Mouse (Mus musculus): ENCODE measurements at regions not wholly inside any gene's neighbourhood (a gene's known extent, or its start where the extent isn't known, plus 50 kb on each side); places are given as distances from the start of the nearest gene placed in this dataset.
A peak's percentile ranks its signal among the peaks of the same experiment; 100 is the strongest.

GRCm38 (mm10) chr11:43952151-43952550 lies 51.1 kb upstream of the Adra1b start:
- intact Hi-C loops (cut with DNase I; ENCODE audit: low total_unique reads) = no loop called here
- DNase-seq = no peak

- DNase-seq = peak; percentile 3
- intact Hi-C loops (cut with DNase I; ENCODE audit: low total_unique reads) = no loop called here
These were observed 57.4 kb upstream of the Adra1b start for GRCm38 (mm10) chr11:43958241-43958975.

- no peak for DNase-seq
- intact Hi-C loops (cut with DNase I; ENCODE audit: low total_unique reads) = no loop called here
These were observed 57.9 kb upstream of the Adra1b start for GRCm38 (mm10) chr11:43958976-43959315.

- no peak for DNase-seq
- intact Hi-C loops (cut with DNase I; ENCODE audit: low total_unique reads) = no loop called here
These were observed 59.5 kb upstream of the Adra1b start for GRCm38 (mm10) chr11:43960348-43961105.

- no peak for DNase-seq
- intact Hi-C loops (cut with DNase I; ENCODE audit: low total_unique reads) = no loop called here
These were observed 60.5 kb upstream of the Adra1b start for GRCm38 (mm10) chr11:43961398-43962070.

- no peak for DNase-seq
- intact Hi-C loops (cut with DNase I; ENCODE audit: low total_unique reads) = no loop called here
These were observed 66.8 kb upstream of the Adra1b start for GRCm38 (mm10) chr11:43967764-43968163.

GRCm38 (mm10) chr11:43971886-43972285 lies 70.9 kb upstream of the Adra1b start:
- intact Hi-C loops (cut with DNase I; ENCODE audit: low total_unique reads) = no loop called here
- DNase-seq = no peak

- intact Hi-C loops (cut with DNase I; ENCODE audit: low total_unique reads) = no loop called here
- no peak for DNase-seq
These were observed 75.0 kb upstream of the Adra1b start for GRCm38 (mm10) chr11:43976024-43976423.

- DNase-seq = no peak
- intact Hi-C loops (cut with DNase I; ENCODE audit: low total_unique reads) = no loop called here
These were observed 78.4 kb upstream of the Adra1b start for GRCm38 (mm10) chr11:43979406-43979805.

- intact Hi-C loops (cut with DNase I; ENCODE audit: low total_unique reads) = no loop called here
- no peak for DNase-seq
These were observed 79.4 kb upstream of the Adra1b start for GRCm38 (mm10) chr11:43980444-43980843.

- intact Hi-C loops (cut with DNase I; ENCODE audit: low total_unique reads) = no loop called here
- no peak for DNase-seq
These were observed 89.0 kb upstream of the Adra1b start for GRCm38 (mm10) chr11:43989911-43990430.

- intact Hi-C loops (cut with DNase I; ENCODE audit: low total_unique reads) = no loop called here
- no peak for DNase-seq
These were observed 91.0 kb upstream of the Adra1b start for GRCm38 (mm10) chr11:43992011-43992471.

- intact Hi-C loops (cut with DNase I; ENCODE audit: low total_unique reads) = no loop called here
These were observed 97.2 kb upstream of the Adra1b start for GRCm38 (mm10) chr11:43998046-43998725.

GRCm38 (mm10) chr11:44000056-44000455 lies 99.0 kb upstream of the Adra1b start:
- intact Hi-C loops (cut with DNase I; ENCODE audit: low total_unique reads) = no loop called here
- DNase-seq = no peak

More at GRCm38 (mm10) chr11:43998046-43998725, 97.2 kb upstream of the Adra1b start:
- DNase-seq = no peak

GRCm38 (mm10) chr11:44001843-44002589 lies 101.0 kb upstream of the Adra1b start:
- DNase-seq = no peak
- intact Hi-C loops (cut with DNase I; ENCODE audit: low total_unique reads) = no loop called here

GRCm38 (mm10) chr11:44002716-44003522 lies 101.9 kb upstream of the Adra1b start:
- peak; percentile 8 for DNase-seq
- intact Hi-C loops (cut with DNase I; ENCODE audit: low total_unique reads) = no loop called here

GRCm38 (mm10) chr11:44007526-44008040 lies 106.6 kb upstream of the Adra1b start:
- DNase-seq = no peak
- intact Hi-C loops (cut with DNase I; ENCODE audit: low total_unique reads) = no loop called here

- intact Hi-C loops (cut with DNase I; ENCODE audit: low total_unique reads) = no loop called here
- no peak for DNase-seq
These were observed 111.3 kb upstream of the Adra1b start for GRCm38 (mm10) chr11:44012314-44012713.

Measured in gastrocnemius, postnatal 14 days (tissue).